Mouse (Mus musculus) retina, postnatal 7 days (tissue): ENCODE data around the gene Olfr1437.
"Not testable (repeated sequence)": the region's sequence is repeated elsewhere in the genome, so short reads cannot be mapped to it uniquely, and the experiment has no call there.

ENCODE experiments used
- DNase-seq: peaks from one replicate; pipeline ENCODE4 v3.0.0-alpha.2; 2012; ENCODE audit warnings: low read depth, low spot score

Gene Olfr1437

DNA sequence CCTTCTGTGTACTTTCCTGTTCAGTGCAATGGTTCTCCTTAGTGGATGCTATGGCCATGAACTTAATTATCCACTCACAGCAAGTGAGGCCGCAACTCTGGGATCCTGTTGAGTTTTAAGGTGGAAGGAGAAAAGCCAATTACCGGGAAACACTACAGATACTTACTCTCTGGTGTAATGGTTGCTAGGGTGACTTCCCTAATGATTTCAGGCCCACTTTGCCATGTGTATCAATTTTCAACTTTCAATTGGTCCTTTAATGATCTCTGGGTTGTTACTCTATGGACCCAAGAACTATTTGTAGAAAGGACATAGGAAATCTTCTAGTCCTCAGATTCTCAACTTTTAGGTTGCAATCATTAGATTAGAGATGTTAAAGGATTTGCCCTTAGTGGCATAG lies at the start of gene Olfr1437:
Olfr1437 (minus strand) TSS at position 101 of the 400 bp plus-strand sequence.
- no peak for DNase-seq

DNA sequence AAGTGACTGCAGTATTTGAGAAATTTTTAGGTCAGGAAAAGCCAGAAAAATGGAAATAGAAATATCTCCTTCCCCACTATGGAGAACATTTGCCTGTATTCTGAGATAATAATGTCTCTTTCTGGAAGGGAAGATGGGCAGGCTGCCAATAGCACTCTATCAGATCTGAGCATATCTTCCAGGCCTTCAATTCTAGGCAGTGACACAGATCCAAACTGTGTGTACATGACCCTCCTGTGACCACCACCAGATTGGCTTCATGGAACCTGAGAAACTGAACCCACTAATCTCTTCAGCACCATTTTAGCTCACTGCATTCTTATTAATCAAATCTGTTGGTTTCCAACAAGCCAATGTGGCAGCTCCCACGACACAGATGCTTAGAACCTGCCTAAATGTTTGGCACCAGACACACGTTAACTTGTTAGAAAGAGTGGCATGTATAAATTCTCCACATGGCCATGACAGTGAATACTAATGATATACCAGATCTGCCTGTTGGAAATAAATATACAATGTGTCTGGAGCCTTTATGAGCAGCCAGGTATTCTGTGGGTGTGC lies 49.6 kb upstream of the Olfr1437 start:
- DNase-seq: no peak

- no peak for DNase-seq
These were observed 48.1 kb upstream of the Olfr1437 start for GRCm38 (mm10) chr19:12373004-12373403.

DNA sequence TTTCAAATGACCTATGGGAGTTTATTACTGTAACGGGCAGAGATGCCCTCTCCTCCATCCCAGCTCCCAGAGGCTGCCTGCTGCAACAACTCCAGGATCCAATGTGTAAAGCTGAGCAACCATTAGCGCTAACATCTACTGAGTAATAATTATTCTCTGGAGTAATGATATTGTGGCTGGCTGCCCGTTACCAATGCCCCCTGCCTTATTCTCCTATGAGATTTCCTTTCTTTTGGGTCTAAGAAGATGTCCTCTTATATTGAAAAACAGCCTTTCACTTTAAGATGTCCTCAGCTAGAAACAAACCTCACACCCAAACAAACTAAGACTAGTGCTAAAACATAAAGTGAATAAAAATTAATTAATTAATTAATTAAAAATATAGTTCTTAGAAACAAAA lies 10.9 kb upstream of the Olfr1437 start, which contains the start of gene Olfr1438-ps1:
Olfr1438-ps1 (minus strand) TSS at position 101 of the 400 bp plus-strand sequence.
- no peak for DNase-seq

GRCm38 (mm10) chr19:12299030-12299429 lies 25.9 kb downstream of the Olfr1437 start, which contains the start of gene Olfr1436:
TSS of gene Olfr1436 (minus strand) at chr19:12299130.
- DNase-seq: not testable (repeated sequence)

- no peak for DNase-seq
These were observed 31.9 kb downstream of the Olfr1437 start for GRCm38 (mm10) chr19:12292979-12293378.

DNA sequence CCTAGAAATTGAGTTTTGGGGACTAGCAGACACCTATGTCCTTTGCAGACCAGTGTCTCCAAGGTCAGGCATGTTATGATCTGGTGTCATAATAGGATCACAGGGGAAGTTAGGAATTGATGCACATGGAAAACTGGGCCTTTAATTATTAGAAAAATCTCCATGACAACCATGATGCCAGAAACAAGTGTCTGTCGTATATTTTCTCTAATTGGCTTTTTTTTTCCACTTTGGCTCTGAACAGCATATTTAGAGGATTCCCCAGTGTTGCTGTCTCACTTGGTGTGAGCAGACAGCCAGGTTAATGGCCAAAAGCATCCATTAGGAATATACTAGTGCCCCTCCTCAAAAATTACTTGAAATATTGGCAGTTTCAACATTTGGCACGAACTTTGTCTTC lies 45.3 kb downstream of the Olfr1437 start, which contains the start of gene Olfr1434:
Olfr1434 (plus strand) TSS at position 301 of the 400 bp plus-strand sequence.
- no peak for DNase-seq
